Mouse (Mus musculus): ENCODE data around the gene Chst11. TPM values are rescaled to one million over a fixed set of nuclear protein-coding genes. Genes with fewer than 3 reads are reported as not detected.

Gene Chst11
- total RNA-seq, 2 experiments from 2014 or later: 2.3 to 2.6 TPM

DNA sequence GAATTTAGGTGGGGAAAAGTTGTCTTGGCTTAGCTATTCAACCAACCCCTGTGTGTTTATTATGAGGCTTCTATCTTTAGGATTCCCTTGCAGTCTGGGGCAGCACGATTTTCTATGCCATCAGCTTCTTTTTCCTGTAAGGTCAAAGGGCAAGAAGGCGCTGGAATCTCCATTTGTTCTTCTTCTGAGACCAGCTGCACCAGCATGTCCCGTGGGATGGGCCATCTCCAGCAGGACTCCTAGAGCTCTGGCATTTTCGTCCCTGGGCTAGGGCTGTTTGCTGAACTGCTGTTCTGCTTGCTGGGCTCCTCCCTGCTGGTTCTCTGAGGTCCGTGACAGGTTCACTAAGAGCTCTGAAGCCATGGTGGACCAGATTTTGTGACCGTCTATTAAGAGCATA, 45.6 kb downstream of the Chst11 start:
- DNase-seq (ENCODE audit: low spot score in 2 of 2): no peak

DNA sequence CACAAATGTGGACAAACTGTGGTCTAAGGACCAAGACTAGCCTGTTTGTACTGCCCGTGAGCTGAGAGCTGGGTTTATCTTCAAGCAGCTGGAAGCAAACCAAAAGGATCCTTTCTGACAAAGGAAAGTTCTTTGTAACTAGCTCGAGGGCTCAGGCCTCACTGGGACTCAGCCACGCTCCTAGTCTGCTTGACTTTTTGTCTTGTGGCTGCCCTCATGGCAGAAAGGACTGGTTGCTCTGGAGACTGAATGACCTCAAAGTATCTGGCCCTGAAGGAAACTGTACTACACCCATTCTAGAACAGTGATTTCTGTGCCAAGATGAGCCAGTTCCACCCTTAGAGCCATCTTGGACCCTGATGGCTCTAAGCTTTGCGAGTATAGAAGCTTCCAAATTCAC, 46.3 kb downstream of the Chst11 start:
- no peak for DNase-seq (ENCODE audit: low spot score in 2 of 2)

DNA sequence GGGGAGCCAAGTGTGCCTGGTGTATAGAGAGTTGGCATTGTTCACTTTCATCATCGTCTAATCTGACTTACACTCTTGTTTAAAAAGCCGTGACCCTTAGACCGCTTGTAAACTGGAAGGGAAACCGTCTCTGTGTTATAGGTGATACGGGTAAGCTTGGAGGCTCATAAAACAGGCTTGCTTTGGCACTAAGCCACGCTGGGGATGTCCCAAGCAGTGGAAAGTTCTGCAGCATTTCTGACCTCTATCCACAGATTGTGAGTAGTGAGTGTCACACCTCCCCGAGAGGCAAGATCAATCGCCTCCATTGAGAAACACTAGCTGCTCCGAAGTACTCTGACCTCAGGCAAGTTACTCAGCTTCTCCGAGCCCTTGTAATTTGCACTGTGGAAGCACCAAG, 47.3 kb downstream of the Chst11 start:
- no peak for DNase-seq (ENCODE audit: low spot score in 2 of 2)

DNA sequence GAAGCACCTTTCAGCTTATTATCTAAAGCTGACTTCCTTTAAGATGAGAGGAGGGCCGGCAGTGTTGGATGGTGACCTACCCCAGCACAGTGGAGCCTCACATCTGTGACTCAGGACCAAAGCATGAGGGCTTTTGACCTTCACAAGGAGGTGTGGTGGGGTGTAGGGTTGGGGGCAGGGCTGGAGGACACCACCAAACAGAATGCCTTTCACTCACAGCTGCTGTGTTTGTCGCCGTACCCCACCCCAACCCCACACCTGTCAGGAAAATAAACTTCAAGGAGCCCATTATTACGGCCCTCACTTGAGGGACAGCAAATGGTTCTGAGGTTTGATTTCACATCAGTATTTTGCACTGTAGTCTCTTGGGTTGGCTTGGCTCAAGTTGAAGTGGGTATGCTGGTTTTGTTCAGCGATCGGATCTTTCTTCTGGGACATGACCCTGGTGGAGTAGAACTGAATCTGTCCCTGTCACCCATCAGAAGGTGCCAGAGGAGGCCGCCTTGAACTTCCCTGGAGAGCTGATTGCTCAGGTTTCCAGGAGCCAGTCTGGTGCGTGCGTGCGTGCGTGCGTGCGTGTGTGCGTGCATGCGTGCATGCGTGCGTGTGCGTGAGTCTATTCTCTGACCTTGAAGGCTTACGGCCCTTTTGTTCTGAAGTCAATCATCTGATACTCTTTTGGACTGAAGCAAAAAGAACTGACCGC, 51.2 kb downstream of the Chst11 start:
- DNase-seq (ENCODE audit: low spot score in 2 of 2): no peak

DNA sequence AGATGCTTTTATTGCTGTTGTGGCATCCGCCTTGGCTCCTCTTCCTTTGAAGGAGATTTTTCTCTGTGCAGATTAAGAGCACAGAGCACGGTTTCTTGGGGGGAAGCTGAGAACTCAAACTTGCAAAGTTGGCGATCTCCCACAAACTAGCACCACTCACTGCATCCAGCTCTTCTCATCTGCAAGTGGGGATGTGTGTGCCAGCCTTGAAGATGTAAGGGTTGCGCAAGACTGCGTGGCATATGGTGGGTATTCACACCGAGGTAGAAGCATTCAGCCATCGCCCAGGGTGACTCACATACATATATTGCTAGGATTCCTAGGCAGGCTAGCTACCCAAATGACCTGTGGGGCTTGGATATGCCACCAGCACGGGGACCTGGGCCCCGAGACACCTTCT, 52.9 kb downstream of the Chst11 start:
- DNase-seq (ENCODE audit: low spot score in 2 of 2): no peak

DNA sequence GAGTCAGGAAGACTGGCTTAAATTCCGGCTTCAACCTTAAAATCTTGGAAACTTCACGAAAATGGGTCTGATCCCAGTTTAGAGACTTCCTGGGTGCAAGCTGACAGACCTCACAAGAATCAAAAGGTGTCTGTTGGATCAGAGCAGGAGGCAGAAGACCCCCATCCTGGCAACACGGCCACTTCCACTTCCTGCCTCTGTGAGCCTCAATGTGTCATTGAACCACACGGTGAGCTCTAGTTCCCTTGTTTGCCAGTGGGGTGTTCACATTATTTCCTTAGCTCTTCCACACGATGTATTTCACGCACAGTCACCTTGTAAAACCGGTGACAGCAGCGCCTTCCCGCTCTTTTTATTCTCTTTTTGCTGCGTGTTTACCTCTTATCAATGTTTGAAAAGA, 54.1 kb downstream of the Chst11 start:
- DNase-seq (ENCODE audit: low spot score in 2 of 2): no peak

DNA sequence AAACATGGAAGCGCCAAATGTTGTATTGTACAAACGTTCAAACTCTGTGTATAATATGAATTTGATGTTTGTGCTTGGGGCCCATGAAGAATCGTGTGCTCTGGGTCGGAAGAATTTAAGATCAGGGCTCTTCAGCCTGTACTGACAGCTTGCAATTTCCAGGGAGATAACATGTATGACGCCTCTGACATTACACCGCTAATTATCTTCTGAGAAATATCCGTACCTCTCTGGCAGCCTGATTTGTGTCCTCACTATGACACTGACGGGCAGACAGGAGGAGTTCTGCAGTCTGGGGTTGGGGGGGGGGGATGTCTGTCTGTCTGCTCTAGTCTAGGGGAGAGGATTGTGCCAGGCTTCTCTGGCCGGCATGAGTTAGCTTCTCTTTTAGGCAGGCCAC, 56.6 kb downstream of the Chst11 start:
- no peak for DNase-seq (ENCODE audit: low spot score in 2 of 2)

DNA sequence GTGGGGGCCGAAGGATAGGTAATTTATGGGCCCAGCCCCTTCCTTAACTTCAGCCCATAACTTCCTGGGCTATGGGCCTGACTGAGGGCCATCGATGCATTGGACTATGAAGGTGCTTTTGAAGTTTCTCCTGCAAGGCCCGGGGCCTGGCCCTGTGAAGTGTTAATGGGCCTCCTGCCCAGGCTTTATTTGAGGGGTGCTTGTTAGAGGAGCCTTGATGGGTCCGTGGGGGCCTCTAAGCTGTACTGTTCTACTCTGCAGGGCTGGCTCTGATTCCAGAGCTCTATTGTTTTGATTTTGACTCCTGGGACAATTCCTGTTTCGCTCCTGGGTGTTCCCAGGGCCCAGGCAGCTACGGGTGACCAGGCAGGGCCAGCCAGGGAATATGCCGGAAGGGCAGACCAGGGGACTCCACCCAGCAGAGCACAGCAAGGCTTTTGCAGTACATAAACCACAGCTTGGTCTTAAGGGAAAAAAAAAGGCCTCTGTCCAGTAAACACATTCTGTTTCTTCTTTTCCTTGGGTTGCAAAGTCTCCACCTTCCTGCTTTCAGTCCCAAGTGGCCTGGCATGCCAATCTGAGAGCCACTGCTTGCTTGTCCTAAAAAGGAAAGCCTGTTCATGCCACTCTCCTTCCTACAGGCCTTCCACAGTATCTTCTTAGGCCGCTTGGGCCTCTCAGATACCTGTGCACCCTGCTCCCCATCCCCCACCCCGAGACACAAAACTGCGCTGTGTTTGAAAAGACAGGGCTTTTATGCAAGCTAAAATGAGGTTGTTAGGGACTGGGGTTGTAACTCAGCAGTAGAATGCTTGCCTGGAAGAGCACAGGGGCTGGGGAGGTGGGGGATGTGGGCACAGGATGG, 57.5 kb downstream of the Chst11 start:
- DNase-seq (ENCODE audit: low spot score in 2 of 2): no peak

DNA sequence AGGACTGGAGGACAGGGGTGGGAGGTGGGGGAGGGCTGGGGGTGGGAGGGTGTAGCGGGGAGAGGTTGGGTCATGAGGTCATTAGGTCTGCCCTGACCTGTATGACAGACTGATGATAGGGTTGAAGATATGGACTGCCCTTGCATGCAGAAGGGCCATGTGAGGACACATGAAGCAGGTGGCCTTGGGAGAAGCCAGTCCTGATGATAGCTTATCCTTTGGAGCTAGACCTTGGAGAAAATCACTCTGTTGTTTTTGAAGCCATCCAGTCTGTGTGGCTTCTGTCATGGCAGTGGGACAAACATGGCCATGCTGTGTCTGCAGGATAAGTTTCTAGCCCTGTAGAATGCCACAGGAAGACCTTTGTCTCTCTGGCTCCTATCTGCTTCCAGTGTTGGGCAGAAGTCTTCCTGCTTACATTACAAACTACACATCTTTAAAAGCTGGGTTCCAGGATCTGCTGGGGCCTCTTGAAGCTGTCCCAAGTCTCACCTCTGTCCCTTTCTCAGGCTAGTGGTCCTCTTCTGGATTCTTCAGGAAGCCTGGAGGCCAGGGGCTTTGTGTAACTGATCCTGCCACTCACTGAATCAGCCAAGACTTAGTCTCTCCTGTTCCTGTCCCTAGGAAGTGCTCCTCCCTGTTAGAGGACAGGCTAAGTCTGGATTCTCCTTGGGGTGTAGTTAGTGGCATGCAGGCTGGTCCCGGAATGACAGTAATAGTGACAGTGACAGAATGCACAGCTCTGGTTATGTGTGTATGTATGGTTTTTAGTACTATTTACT, 58.4 kb downstream of the Chst11 start:
- DNase-seq (ENCODE audit: low spot score in 2 of 2): no peak

DNA sequence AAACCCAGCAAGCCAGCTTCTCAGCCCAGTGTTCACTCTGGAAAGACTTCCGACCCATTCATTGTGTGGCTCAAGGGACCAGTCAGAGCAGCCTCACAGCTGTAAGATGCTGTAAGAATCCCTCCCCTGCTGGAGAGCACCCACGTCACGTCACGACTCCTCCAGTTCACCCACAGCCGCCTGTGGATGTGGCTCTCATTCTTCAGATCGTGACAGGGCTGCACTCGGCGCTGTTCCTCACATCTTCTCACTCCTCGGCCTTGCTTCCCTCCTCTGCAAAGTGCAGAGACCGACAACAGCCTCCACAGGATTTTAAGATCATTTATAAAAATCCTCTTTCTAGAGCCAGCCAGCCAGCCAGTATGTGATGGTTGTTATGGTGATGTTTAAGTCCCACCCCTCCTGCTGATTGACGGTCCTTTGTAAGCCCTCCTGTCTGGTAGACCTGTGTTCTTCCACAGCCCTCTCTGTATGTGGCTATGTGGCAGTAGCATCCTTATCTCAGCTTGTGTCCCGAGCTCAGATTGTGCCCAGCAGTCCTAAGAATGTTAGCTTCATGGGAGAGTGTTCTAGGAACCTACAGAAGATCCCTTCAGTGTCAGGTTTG, 64.0 kb downstream of the Chst11 start:
- no peak for DNase-seq (ENCODE audit: low spot score in 2 of 2)

DNA sequence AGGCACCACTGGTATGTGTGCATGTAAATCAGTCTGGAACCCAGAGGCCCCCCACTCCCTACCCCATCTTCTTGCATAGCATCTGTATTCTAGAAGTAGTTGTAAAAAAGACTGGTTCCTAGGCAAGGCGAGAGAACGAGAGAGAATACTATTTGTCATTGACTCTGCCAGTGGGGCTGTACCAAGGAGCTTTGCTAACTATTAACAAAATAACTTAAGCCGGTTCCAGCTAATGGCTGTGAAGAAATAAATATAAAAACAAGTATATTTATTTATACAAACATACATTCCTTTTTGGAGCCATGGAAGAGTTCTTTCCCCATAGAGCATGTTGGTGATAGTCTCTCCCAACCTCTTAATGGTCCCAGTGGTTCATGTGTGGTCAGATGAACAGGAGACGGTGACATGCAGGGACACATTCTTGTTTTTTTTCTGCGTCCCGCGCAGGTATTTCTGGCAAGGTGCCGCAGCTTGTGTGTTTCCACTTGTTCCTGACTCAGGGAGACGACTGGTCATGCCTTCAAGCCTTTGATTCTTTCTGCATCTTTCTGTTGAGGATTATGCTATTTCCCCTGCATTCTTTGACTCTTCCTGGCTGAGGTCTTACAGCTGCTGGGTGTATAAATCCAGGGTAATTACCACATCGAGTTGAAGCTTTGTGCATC, 68.7 kb downstream of the Chst11 start:
- DNase-seq (ENCODE audit: low spot score in 2 of 2): no peak

DNA sequence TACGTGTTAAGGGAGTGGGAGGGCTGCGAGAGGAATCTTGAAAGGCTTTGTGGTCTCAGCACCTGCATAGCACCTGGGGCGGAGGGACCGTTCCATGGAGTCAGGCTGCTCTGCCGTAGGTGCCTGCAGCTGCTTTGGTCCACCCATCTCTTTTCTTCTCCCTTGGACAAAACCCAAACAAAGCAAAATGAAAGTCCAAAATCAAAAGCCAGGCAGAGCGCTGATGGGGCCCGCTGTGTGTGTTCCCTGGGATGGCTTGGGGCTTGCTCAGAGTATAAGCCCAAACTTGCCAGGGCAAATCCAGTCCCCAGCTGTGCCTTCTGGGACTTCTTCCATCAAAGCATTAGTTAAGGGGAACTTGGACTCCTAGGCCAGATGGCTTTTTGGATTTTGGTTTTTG, 71.0 kb downstream of the Chst11 start:
- no peak for DNase-seq (ENCODE audit: low spot score in 2 of 2)

DNA sequence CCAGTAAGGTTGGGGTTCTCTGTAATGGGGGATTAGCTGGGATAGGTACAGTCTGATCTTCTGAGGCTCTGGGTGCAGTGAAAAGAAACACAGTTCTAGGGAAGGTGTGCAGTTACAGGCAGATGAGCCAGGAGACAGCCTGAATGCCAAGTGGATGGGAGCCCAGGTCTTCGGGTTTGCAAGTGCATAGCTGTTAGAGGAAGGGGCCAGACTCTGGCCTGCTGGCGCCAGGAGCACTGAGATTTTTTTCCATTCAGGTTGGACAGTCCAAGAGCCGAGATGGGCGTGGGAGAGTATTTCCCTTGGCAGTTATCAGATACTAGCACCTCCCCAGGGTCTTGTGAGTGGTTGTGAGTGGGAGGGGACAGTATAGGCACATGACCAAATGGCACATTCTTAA, 71.6 kb downstream of the Chst11 start:
- DNase-seq (ENCODE audit: low spot score in 2 of 2): peak in 1 of 2 experiments; percentile 32

DNA sequence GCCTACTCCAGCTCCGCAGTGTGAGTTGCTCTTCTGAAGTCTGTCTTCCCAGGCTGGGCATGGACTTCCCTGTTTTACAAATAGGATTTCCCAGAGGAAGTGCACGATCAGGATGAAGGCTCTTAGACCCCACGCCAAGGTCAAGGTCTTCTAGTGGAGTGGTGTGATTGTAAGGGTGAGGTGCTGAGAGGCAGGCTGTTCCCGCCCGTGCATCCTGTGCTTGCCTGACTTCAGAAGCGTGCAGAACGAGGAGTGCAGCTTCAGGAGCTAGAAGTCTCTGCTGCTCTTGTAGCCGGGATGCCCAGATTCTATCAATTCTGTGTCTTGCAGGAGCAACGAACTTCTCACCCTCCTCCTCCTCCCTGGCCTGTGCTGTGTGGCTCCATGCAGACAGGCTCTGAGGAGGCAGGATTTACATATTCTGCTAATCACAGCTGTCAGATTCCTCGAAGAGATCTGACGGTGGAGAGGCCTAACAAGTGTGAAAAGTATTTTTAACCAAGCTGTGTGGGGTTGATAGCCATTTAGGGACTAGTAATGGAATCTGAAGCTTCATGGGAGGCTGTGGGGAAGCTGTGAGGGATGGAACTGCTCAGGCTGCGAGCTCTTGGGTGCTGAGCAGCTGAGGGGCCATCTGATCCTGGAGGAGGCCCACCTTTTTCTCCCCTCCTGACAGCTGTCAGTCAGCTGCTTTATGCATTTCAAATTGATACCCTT, 74.9 kb downstream of the Chst11 start:
- no peak for DNase-seq (ENCODE audit: low spot score in 2 of 2)

DNA sequence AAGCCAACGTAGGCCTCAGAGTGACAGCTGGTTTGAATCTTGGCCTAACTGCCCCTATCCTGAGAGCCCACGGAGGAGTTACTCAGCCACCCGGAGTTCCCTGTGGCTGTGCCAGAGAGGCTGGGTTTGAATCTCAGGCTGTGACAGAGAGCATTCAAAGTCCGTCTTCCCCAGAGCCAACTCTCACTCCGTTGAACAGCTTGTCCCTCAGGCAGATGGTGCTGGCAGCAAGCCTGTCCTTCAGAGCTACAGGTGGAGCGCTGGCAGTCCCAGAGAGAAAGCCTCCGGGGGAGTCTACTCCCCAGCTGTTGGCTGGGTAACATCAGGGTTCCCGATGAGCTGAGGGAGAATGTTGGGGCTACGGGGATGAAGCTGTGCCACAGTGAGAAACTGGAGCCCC, 77.0 kb downstream of the Chst11 start:
- no peak for DNase-seq (ENCODE audit: low spot score in 2 of 2)

DNA sequence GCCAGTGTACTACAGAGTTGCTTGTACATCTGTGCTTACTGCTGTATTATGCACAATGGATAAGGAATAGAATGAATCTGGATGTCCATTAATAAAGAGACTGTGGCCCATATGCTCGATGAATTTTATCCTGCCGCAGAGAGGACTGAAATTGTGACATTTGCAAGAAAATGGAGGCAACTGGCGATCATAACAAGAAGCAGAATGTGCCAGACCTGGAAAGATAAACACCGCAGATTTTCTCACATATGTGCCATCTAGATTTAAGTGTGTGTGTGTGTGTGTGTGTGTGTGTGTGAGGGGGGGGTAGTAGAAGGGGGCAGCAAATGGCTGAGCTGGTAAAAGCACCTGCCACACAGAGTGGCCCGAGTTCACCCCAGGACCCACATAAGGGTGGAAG, 79.5 kb downstream of the Chst11 start:
- no peak for DNase-seq (ENCODE audit: low spot score in 2 of 2)

DNA sequence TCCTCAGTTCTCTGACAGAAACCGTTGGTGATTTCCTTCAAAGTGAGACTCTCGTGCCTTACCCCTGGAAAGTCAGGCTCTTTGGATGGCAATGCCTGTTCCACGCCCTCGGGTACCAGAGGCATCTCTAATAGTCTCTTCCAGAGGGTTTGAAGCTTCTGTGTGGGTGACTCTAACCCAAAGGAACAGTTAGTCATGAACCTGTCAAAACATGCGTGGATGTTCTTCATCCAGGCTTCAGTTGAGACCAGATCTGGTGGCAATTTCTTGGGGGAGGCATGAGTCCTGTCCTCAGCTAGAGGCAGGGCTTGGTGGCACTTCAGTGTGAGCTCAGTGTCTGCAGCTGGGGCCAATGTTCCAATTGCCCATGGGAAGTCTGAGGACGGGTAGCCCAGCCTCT, 80.9 kb downstream of the Chst11 start:
- no peak for DNase-seq (ENCODE audit: low spot score in 2 of 2)

DNA sequence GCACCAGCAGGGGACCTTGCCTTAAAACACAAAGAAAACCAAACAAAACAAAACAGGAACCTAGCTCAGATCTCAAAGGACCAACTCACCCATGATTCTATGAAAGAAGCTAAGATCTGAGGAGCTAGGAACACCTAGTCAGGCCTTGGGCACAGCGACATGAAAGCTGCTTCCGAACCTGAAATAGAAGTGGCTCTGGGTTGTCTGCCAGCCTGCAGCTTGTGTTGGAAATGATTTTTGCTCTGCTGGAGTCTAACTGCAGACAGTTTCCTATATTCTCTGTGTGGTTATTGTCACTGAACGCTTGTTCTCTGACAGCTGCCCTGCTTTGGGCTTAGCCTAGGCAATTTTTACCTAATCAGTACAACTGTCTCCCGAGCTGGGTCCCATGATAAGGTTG, 82.0 kb downstream of the Chst11 start:
- DNase-seq (ENCODE audit: low spot score in 2 of 2): no peak

DNA sequence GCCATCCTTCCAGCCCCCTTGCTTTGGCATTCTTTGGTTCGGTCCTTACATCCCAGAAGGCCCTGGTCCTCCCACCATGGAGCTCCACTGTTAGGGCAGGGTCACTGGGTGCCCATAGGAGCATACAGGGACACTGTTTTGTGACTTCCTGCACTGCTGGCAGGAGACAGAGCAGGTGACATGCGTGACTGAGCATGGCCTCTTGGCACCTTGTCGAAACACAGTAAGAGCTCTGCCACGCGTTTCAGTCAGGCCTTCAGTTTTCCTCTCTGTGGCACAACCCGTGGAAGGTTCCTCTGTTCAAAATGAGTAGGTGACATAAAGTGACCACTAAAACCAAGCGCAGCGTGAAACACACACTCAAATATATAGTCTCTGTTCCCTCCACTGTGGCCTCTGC, 83.2 kb downstream of the Chst11 start:
- DNase-seq (ENCODE audit: low spot score in 2 of 2): no peak

DNA sequence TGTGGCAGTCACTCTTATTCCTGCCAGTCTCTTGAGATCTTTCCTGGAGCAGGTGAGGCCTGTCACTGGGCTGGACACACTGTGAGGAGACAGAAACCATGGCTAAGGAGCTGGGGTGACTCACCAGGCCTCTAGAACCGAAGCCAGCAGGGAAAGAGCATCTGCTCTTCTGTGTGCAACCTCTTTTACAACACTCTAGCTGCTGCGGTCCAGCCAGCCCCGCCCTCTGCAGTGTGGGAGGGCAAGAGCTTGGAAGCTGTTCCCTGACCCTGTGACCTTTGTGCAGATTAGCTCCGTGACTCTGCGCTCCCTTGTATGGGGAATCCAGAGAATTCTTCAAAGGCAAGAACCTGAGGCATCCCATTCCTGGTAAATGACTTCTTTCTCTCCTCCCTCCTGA, 84.5 kb downstream of the Chst11 start:
- DNase-seq (ENCODE audit: low spot score in 2 of 2): no peak
